In genomic region chr7:141443081-141443821, GRCm38 (mm10) we compare ENCODE assay signal across 8 mouse cellular contexts. TPM values are rescaled to one million over a fixed set of nuclear protein-coding genes. Genes with fewer than 3 reads are reported as not detected.
DNase-seq lines count a peak whose midpoint lies in the region; ATAC-seq and TF ChIP-seq lines count a peak whose summit lies in the region.

No protein-coding gene starts in this region.

- peak overlapping the region; percentile 86 for H3K4me2 ChIP-seq in heart, embryonic 13.5 days

- peaks cover 19% of the 10 kb centered on the region for H3K4me1 ChIP-seq in cerebellum, adult 2 months (ENCODE audit: control insufficient read depth, insufficient read depth, low read length)
- H3K4me1 ChIP-seq in heart, embryonic 13.5 days: peaks cover 44% of the 10 kb centered on the region
- H3K4me1 ChIP-seq in liver, adult 2 months (ENCODE audit: control insufficient read depth, insufficient read depth, low read length): peaks cover 15% of the 10 kb centered on the region
- peaks cover 14% of the 10 kb centered on the region for H3K4me1 ChIP-seq in small intestine, adult 2 months (ENCODE audit: control insufficient read depth, insufficient read depth, insufficient read length, low read length)

- WGBS in cerebellum, adult 2 months: 23% methylated on average over 12 of the region's 12 CpGs
- WGBS in heart, embryonic 13.5 days: 21% methylated on average over 12 of the region's 12 CpGs
- WGBS in liver, adult 2 months: 22% methylated on average over 12 of the region's 12 CpGs
- WGBS in small intestine, adult 2 months: 4% methylated on average over 12 of the region's 12 CpGs

- H3K4me3 ChIP-seq in cerebellum, adult 2 months (replicated peaks; ENCODE audit: insufficient read depth, low read depth, low read length): peak overlapping the region; percentile 17
- H3K4me3 ChIP-seq in heart, embryonic 13.5 days: peak overlapping the region; percentile 59
- H3K4me3 ChIP-seq in liver, adult 2 months (ENCODE audit: insufficient read depth, low read depth, low read length): peak overlapping the region; percentile 38
- peak overlapping the region; percentile 82 for H3K4me3 ChIP-seq in small intestine, adult 2 months (ENCODE audit: low read depth, low read length)

- H3K27me3 ChIP-seq in cerebellum, adult 2 months (ENCODE audit: control insufficient read depth, insufficient read depth, low read length): no peaks in the 10 kb centered on the region
- no peaks in the 10 kb centered on the region for H3K27me3 ChIP-seq in heart, embryonic 13.5 days (replicated peaks)
- no peaks in the 10 kb centered on the region for H3K27me3 ChIP-seq in liver, adult 2 months (ENCODE audit: control insufficient read depth, insufficient read depth, low read length)
- no peaks in the 10 kb centered on the region for H3K27me3 ChIP-seq in small intestine, adult 2 months (ENCODE audit: control insufficient read depth, insufficient read depth, low read length)

- peaks cover 4% of the 10 kb centered on the region; the same call in 1 of the 2 replicates for H3K79me2 ChIP-seq in liver, adult 2 months (ENCODE audit: control insufficient read depth, insufficient read depth, low read length)

- TF ChIP-seq POLR2A in cerebellum, adult 2 months (IDR thresholded peaks at IDR 0.05; ENCODE audit: borderline replicate concordance, insufficient read depth, low read length): no peak
- no peak for TF ChIP-seq POLR2A in liver, adult 2 months (IDR thresholded peaks at IDR 0.05; ENCODE audit: extremely low read depth, insufficient read depth, low read length)
- no peak for TF ChIP-seq POLR2A in small intestine, adult 2 months (IDR thresholded peaks at IDR 0.05; ENCODE audit: low read depth, low read length)

- TF ChIP-seq CTCF in cerebellum, adult 2 months (IDR thresholded peaks at IDR 0.05; ENCODE audit: borderline replicate concordance, insufficient read depth, low read depth, low read length): no peak
- peak; percentile 23; the same call in 1 of the 2 replicates for TF ChIP-seq CTCF in liver, adult 2 months (IDR thresholded peaks at IDR 0.05; ENCODE audit: low read depth, low read length)
- TF ChIP-seq CTCF in small intestine, adult 2 months (IDR thresholded peaks at IDR 0.05; ENCODE audit: extremely low read depth, insufficient read length, insufficient replicate concordance, low read depth, low read length): peak; percentile 36; the same call in 1 of the 2 replicates

- ATAC-seq in heart, embryonic 13.5 days (ENCODE audit: extremely low read depth, insufficient number of reproducible peaks, low FRiP score, low TSS enrichment): no peak

- H3K9ac ChIP-seq in heart, embryonic 13.5 days: peak overlapping the region; percentile 79
- H3K9ac ChIP-seq in liver, adult 2 months (ENCODE audit: low read depth, low read length): peak overlapping the region; percentile 46

- peaks cover 38% of the 10 kb centered on the region for H3K36me3 ChIP-seq in heart, embryonic 13.5 days
- 0 out of 2 replicates have a peak, but pooled peaks cover under 1% of the 10 kb centered on the region for H3K36me3 ChIP-seq in liver, adult 2 months (ENCODE audit: control insufficient read depth, insufficient read depth, low read length)
- H3K36me3 ChIP-seq in small intestine, adult 2 months (ENCODE audit: control insufficient read depth, insufficient read depth, low read length): no peaks in the 10 kb centered on the region

- H3K9me3 ChIP-seq in heart, embryonic 13.5 days: no peaks in the 10 kb centered on the region

- H3K27ac ChIP-seq in cerebellum, adult 2 months (ENCODE audit: insufficient read depth, low read length): no peak overlapping the region
- peak overlapping the region; percentile 48 for H3K27ac ChIP-seq in heart, embryonic 13.5 days (replicated peaks)
- peak overlapping the region; percentile 17 for H3K27ac ChIP-seq in liver, adult 2 months (replicated peaks; ENCODE audit: insufficient read depth, low read depth, low read length)
- H3K27ac ChIP-seq in small intestine, adult 2 months (ENCODE audit: insufficient read depth, low read depth, low read length): 0 out of 2 replicates have a peak overlapping the region, but pooled peaks have one; percentile 8

- peak in 1 of 2 experiments; percentile 23 for DNase-seq in cerebellum, adult 2 months
- no peak for DNase-seq in cerebellum, adult 18-20 months
- DNase-seq in 3134 (ENCODE audit: extremely low read depth, insufficient read length, low spot score): peak; percentile 73
- peak; percentile 38 for DNase-seq in cerebellum, adult 8-10 months
- DNase-seq in liver, adult 2 months (ENCODE audit: extremely low read depth, low read depth, low spot score): peak; percentile 51
- no peak for DNase-seq in adrenal gland, postnatal 36 days

RNA-seq across cellular contexts. Expression of gene Pidd1, which starts 0.6 kb away (rescaled TPM):
- 3.2 and 4.4 TPM in 2 replicates for polyA plus RNA-seq in cerebellum, adult 2 months (2012; rRNA removed)
- polyA plus RNA-seq in heart, embryonic 13.5 days (2015; fragmentation: Nextera tagmentation; extraction: Ambion mirVana): 8.1 and 9.4 TPM in 2 replicates
- total RNA-seq in liver, adult 2 months (2014; rRNA removed): 0.37 and 0.94 TPM in 2 replicates
- polyA plus RNA-seq in liver, adult 2 months (2012; rRNA removed): 3.8 and 4.7 TPM in 2 replicates
- 5.8 and 13.9 TPM in 2 replicates for polyA plus RNA-seq in small intestine, adult 2 months (2012; rRNA removed)
- total RNA-seq in adrenal gland, postnatal 36 days (2021): 1 to 10 TPM; 1.5 to 2.3 TPM

RNA-seq across cellular contexts. Expression of gene Rplp2, which starts 3.9 kb away (rescaled TPM):
- polyA plus RNA-seq in cerebellum, adult 2 months (2012; rRNA removed): 481 and 571 TPM in 2 replicates
- 871 and 874 TPM in 2 replicates for polyA plus RNA-seq in heart, embryonic 13.5 days (2015; fragmentation: Nextera tagmentation; extraction: Ambion mirVana)
- 255 and 308 TPM in 2 replicates for total RNA-seq in liver, adult 2 months (2014; rRNA removed)
- polyA plus RNA-seq in liver, adult 2 months (2012; rRNA removed): 265 and 286 TPM in 2 replicates
- 287 and 441 TPM in 2 replicates for polyA plus RNA-seq in small intestine, adult 2 months (2012; rRNA removed)
- 1,000 to 10,000 TPM; 1,094 to 1,114 TPM for total RNA-seq in adrenal gland, postnatal 36 days (2021)

RNA-seq across cellular contexts. Expression of gene Slc25a22, which starts 5.6 kb away (rescaled TPM):
- 328 and 384 TPM in 2 replicates for polyA plus RNA-seq in cerebellum, adult 2 months (2012; rRNA removed)
- 17.3 and 19.1 TPM in 2 replicates for polyA plus RNA-seq in heart, embryonic 13.5 days (2015; fragmentation: Nextera tagmentation; extraction: Ambion mirVana)
- total RNA-seq in liver, adult 2 months (2014; rRNA removed): 26.1 and 40.7 TPM in 2 replicates
- 315 and 345 TPM in 2 replicates for polyA plus RNA-seq in liver, adult 2 months (2012; rRNA removed)
- polyA plus RNA-seq in small intestine, adult 2 months (2012; rRNA removed): 104 and 488 TPM in 2 replicates
- 100 to 1,000 TPM; 110 to 120 TPM for total RNA-seq in adrenal gland, postnatal 36 days (2021)

RNA-seq across cellular contexts. Expression of gene Pnpla2, which starts 11.7 kb away (rescaled TPM):
- polyA plus RNA-seq in cerebellum, adult 2 months (2012; rRNA removed): 46.8 and 51.3 TPM in 2 replicates
- 42.6 and 45.7 TPM in 2 replicates for polyA plus RNA-seq in heart, embryonic 13.5 days (2015; fragmentation: Nextera tagmentation; extraction: Ambion mirVana)
- 22.6 and 31.7 TPM in 2 replicates for total RNA-seq in liver, adult 2 months (2014; rRNA removed)
- polyA plus RNA-seq in liver, adult 2 months (2012; rRNA removed): 83.7 and 84.8 TPM in 2 replicates
- polyA plus RNA-seq in small intestine, adult 2 months (2012; rRNA removed): 86.0 and 319 TPM in 2 replicates
- total RNA-seq in adrenal gland, postnatal 36 days (2021): 100 to 1,000 TPM; 875 to 879 TPM

RNA-seq across cellular contexts. Expression of gene Cend1, which starts 14.0 kb away (rescaled TPM):
- polyA plus RNA-seq in cerebellum, adult 2 months (2012; rRNA removed): 375 and 402 TPM in 2 replicates
- 8.1 and 9.8 TPM in 2 replicates for polyA plus RNA-seq in heart, embryonic 13.5 days (2015; fragmentation: Nextera tagmentation; extraction: Ambion mirVana)
- 0.13 TPM in 1 of 2 replicates, not detected in the other for total RNA-seq in liver, adult 2 months (2014; rRNA removed)
- 0.09 and 0.10 TPM in 2 replicates for polyA plus RNA-seq in liver, adult 2 months (2012; rRNA removed)
- 0.84 and 1.0 TPM in 2 replicates for polyA plus RNA-seq in small intestine, adult 2 months (2012; rRNA removed)
- total RNA-seq in adrenal gland, postnatal 36 days (2021): 1 to 10 TPM in 1 of 2 experiments, under 1 TPM in 1; 0.70 to 1.3 TPM

Comparison
In these comparisons a context has a peak if more than half of its experiments do, and no peak if none do; other contexts are left out.
1. DNase-seq: peak in 3134 (single experiment), cerebellum, adult 8-10 months (single experiment) and liver, adult 2 months (single experiment); none in cerebellum, adult 18-20 months (0 of 2) and adrenal gland, postnatal 36 days (0 of 2).
2. H3K4me3 ChIP-seq: peak in every context shown above with its lines; median percentile 82 in small intestine, adult 2 months; 59 in heart, embryonic 13.5 days; 38 in liver, adult 2 months; 17 in cerebellum, adult 2 months.